Mouse (Mus musculus) liver, embryonic 14.5 days (tissue): ENCODE measurements at regions not wholly inside any gene's neighbourhood (a gene's known extent, or its start where the extent isn't known, plus 50 kb on each side); places are given as distances from the start of the nearest gene placed in this dataset.

Source experiments
- CTCF ChIP-seq: IDR thresholded peaks from 2 replicates; pipeline ENCODE4 v1.5.1; 2016; ENCODE audit warnings: antibody characterized with exemption, low read depth, control low read depth
- EP300 ChIP-seq: IDR thresholded peaks from 2 replicates; pipeline ENCODE4 v1.6.1; 2016; ENCODE audit warnings: antibody characterized with exemption, low read depth

DNA sequence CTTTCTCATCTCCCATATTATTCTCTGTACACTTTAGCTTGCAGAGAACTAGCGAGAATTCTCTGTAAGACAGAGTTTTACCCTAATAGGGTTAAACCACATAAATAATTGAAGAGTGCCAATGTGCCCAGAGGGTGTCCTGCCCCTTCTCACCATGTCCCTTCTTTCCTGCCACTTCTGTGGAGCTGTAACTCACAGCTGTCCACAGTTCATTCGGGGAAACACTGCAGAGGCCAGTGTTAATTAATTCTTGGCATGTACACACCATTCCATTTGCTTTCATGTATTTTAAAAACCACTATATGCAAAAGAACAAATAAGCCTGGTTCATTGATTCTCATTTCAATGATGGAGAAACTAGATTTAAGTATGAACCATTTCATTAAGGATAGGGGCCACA is 787.8 kb downstream of the Ets1 start:
- no peak for TF ChIP-seq EP300
- TF ChIP-seq CTCF: no peak
